Mouse (Mus musculus): ENCODE data around the gene Helz. TPM values are rescaled to one million over a fixed set of nuclear protein-coding genes. Genes with fewer than 3 reads are reported as not detected.

Gene Helz
- polyA plus RNA-seq, 1 experiment: 13.1 TPM

GRCm38 (mm10) chr11:107518645-107519429, 28.9 kb upstream of the Helz start:
- DNase-seq: no peak
- Histone ChIP-seq H3K4me1 (ENCODE audit: control insufficient read depth, insufficient read depth, low read length) (no peaks in the 10 kb centered on the region), H3K4me3 (replicated peaks; ENCODE audit: extremely low read depth, low read depth, low read length) (no peak overlapping the region)
- 72% methylated on average over 5 of the region's 5 CpGs for WGBS
- TF ChIP-seq CTCF (IDR thresholded peaks at IDR 0.05; ENCODE audit: insufficient read depth, low read length) (no peak), POLR2A (IDR thresholded peaks at IDR 0.05; ENCODE audit: borderline replicate concordance, extremely low read depth, low read depth, low read length) (no peak)

GRCm38 (mm10) chr11:107521153-107521552, 26.6 kb upstream of the Helz start:
- WGBS: 30% methylated on average over 1 of the region's 1 CpGs
- no peak for DNase-seq
- no peak overlapping the region for H3K4me3 ChIP-seq (replicated peaks; ENCODE audit: extremely low read depth, low read depth, low read length)
- no peaks in the 10 kb centered on the region for H3K4me1 ChIP-seq (ENCODE audit: control insufficient read depth, insufficient read depth, low read length)
- TF ChIP-seq POLR2A (IDR thresholded peaks at IDR 0.05; ENCODE audit: borderline replicate concordance, extremely low read depth, low read depth, low read length) (no peak), CTCF (IDR thresholded peaks at IDR 0.05; ENCODE audit: insufficient read depth, low read length) (no peak)

GRCm38 (mm10) chr11:107524966-107525365, 22.8 kb upstream of the Helz start:
- DNase-seq: no peak
- TF ChIP-seq CTCF (IDR thresholded peaks at IDR 0.05; ENCODE audit: insufficient read depth, low read length) (no peak), POLR2A (IDR thresholded peaks at IDR 0.05; ENCODE audit: borderline replicate concordance, extremely low read depth, low read depth, low read length) (no peak)
- H3K4me3 ChIP-seq (replicated peaks; ENCODE audit: extremely low read depth, low read depth, low read length): no peak overlapping the region
- WGBS: 75% methylated on average over 1 of the region's 1 CpGs
- 0 out of 2 replicates have a peak, but pooled peaks cover 2% of the 10 kb centered on the region for H3K4me1 ChIP-seq (ENCODE audit: control insufficient read depth, insufficient read depth, low read length)

GRCm38 (mm10) chr11:107527632-107528031, 20.1 kb upstream of the Helz start:
- WGBS: 78% methylated on average over 3 of the region's 3 CpGs
- TF ChIP-seq POLR2A (IDR thresholded peaks at IDR 0.05; ENCODE audit: borderline replicate concordance, extremely low read depth, low read depth, low read length) (no peak), CTCF (IDR thresholded peaks at IDR 0.05; ENCODE audit: insufficient read depth, low read length) (no peak)
- H3K4me1 ChIP-seq (ENCODE audit: control insufficient read depth, insufficient read depth, low read length): 0 out of 2 replicates have a peak, but pooled peaks cover 2% of the 10 kb centered on the region
- H3K4me3 ChIP-seq (replicated peaks; ENCODE audit: extremely low read depth, low read depth, low read length): no peak overlapping the region
- DNase-seq: no peak

GRCm38 (mm10) chr11:107529320-107529719, 18.4 kb upstream of the Helz start:
- Histone ChIP-seq H3K4me1 (ENCODE audit: control insufficient read depth, insufficient read depth, low read length) (0 out of 2 replicates have a peak, but pooled peaks cover 2% of the 10 kb centered on the region), H3K4me3 (replicated peaks; ENCODE audit: extremely low read depth, low read depth, low read length) (no peak overlapping the region)
- 38% methylated on average over 8 of the region's 8 CpGs for WGBS
- no peak for DNase-seq
- TF ChIP-seq POLR2A (IDR thresholded peaks at IDR 0.05; ENCODE audit: borderline replicate concordance, extremely low read depth, low read depth, low read length) (no peak), CTCF (IDR thresholded peaks at IDR 0.05; ENCODE audit: insufficient read depth, low read length) (no peak)

- Histone ChIP-seq H3K4me1 (ENCODE audit: control insufficient read depth, insufficient read depth, low read length) (0 out of 2 replicates have a peak, but pooled peaks cover 2% of the 10 kb centered on the region), H3K4me3 (replicated peaks; ENCODE audit: extremely low read depth, low read depth, low read length) (no peak overlapping the region)
- no peak for DNase-seq
- no peak for TF ChIP-seq CTCF (IDR thresholded peaks at IDR 0.05; ENCODE audit: insufficient read depth, low read length)
- TF ChIP-seq POLR2A (IDR thresholded peaks at IDR 0.05; ENCODE audit: borderline replicate concordance, extremely low read depth, low read depth, low read length): no peak
- WGBS: 69% methylated on average over 4 of the region's 4 CpGs
Observed at GRCm38 (mm10) chr11:107531445-107531844, 16.3 kb upstream of the Helz start.

GRCm38 (mm10) chr11:107532271-107532670, 15.5 kb upstream of the Helz start:
- no peak for TF ChIP-seq POLR2A (IDR thresholded peaks at IDR 0.05; ENCODE audit: borderline replicate concordance, extremely low read depth, low read depth, low read length)
- TF ChIP-seq CTCF (IDR thresholded peaks at IDR 0.05; ENCODE audit: insufficient read depth, low read length): no peak
- 38% methylated on average over 5 of the region's 5 CpGs for WGBS
- no peak overlapping the region for H3K4me3 ChIP-seq (replicated peaks; ENCODE audit: extremely low read depth, low read depth, low read length)
- H3K4me1 ChIP-seq (ENCODE audit: control insufficient read depth, insufficient read depth, low read length): 0 out of 2 replicates have a peak, but pooled peaks cover 2% of the 10 kb centered on the region
- no peak for DNase-seq

- DNase-seq: no peak
Observed at GRCm38 (mm10) chr11:107538994-107539393, 8.7 kb upstream of the Helz start.

GRCm38 (mm10) chr11:107540339-107540738, 7.4 kb upstream of the Helz start:
- TF ChIP-seq CTCF (IDR thresholded peaks at IDR 0.05; ENCODE audit: insufficient read depth, low read length) (no peak), POLR2A (IDR thresholded peaks at IDR 0.05; ENCODE audit: borderline replicate concordance, extremely low read depth, low read depth, low read length) (no peak)
- DNase-seq: no peak
- no peak overlapping the region for H3K4me3 ChIP-seq (replicated peaks; ENCODE audit: extremely low read depth, low read depth, low read length)
- no peaks in the 10 kb centered on the region for H3K4me1 ChIP-seq (ENCODE audit: control insufficient read depth, insufficient read depth, low read length)
- WGBS: 56% methylated on average over 1 of the region's 1 CpGs

More at GRCm38 (mm10) chr11:107538994-107539393, 8.7 kb upstream of the Helz start:
- TF ChIP-seq CTCF (IDR thresholded peaks at IDR 0.05; ENCODE audit: insufficient read depth, low read length) (no peak), POLR2A (IDR thresholded peaks at IDR 0.05; ENCODE audit: borderline replicate concordance, extremely low read depth, low read depth, low read length) (no peak)
- Histone ChIP-seq H3K4me3 (replicated peaks; ENCODE audit: extremely low read depth, low read depth, low read length) (no peak overlapping the region), H3K4me1 (ENCODE audit: control insufficient read depth, insufficient read depth, low read length) (no peaks in the 10 kb centered on the region)
- WGBS: 85% methylated on average over 4 of the region's 4 CpGs
